Mouse (Mus musculus) left cerebral cortex, adult 8-10 months (tissue): Measurements from ENCODE around the gene 1700037H04Rik. TPM values are rescaled to one million over a fixed set of nuclear protein-coding genes. Genes with fewer than 3 reads are reported as not detected.

Experiments used
- DNase-seq, 2 experiments: peaks; one replicate each; pipeline ENCODE4 v3.0.0; 2022; ENCODE audit warnings: low spot score in 2 of 2
- total RNA-seq, 4 experiments: library from RNA; stranded (reverse); gene quantifications; 2 replicates each; pipeline ENCODE4 v1.2.4; 2022

The 1700037H04Rik gene
- total RNA-seq, 4 experiments from 2014 or later = 84.5 to 96.9 (median 92.6) TPM

DNA sequence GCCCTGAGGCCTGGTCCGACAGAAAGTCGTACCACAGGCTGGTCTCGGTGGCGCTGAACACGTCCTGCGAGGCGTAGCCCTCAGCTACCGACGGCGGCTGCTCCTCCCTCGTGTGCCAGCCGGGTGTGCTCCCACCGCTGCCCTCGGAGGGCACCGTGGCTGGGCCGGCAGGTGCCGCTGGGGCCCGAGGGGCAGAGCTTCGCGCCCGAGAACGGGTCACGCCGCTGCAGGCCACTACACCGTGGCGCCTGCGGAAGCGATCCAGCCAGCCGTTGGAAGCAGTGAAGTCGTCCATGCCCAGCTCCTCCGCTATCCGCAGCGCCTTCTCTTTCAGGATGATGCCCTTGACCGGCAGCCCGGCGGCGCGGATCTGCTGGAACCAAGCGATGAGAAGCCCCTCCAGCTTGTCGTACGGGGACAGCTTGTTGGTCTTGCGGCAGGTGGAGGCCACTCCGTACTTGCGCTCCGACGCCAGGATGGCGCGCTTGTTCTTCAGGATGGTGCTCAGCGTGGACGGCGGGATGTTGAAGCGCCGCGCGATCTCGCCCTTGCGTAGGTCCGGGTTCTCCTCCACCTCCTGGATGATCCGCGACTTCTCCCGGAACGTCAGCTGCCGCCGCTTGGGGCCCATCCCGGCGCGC, 19.5 kb upstream of the 1700037H04Rik start:
- peak; percentile 58 to 66 for DNase-seq

DNA sequence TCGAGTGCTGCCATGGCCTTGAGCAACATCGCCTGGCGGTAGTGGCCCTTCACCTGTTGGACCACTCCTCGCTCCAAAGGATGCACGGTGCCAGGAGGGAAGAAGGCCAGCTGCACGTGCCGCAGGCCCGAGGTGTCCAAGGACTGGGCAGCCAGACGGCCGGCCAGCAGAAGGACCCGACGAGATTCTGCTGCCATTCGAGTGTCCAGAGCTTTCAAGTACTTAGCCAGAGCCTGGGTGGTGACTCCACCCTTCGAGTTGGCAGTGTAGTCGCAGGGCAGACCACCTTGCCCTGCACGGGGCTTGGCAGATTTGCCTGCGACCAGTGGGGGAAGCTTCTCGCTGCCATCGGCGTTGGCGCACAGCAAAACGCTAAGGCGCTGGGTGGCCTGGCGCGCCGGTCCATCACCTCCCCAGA, 19.0 kb upstream of the 1700037H04Rik start:
- no peak for DNase-seq

DNA sequence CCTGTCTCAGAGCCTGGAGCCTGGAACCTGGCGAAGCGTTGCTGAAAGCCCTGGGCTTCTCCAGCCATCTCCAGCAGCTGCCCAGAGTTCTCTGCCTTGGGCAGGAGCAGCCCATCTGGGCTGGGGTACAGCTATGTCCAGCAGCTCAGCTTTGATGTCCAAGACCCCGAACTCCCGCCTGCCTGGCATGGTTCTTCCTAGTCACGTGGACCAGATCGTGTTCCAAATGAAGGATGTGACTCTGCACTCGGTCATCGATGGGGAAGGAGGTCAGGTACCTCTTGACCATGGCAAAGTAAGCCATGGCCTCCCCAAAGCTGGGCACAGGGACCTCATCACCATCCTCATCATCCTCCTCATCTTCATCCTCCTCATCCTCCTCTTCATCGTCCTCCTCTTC, 18.1 kb upstream of the 1700037H04Rik start:
- no peak for DNase-seq

DNA sequence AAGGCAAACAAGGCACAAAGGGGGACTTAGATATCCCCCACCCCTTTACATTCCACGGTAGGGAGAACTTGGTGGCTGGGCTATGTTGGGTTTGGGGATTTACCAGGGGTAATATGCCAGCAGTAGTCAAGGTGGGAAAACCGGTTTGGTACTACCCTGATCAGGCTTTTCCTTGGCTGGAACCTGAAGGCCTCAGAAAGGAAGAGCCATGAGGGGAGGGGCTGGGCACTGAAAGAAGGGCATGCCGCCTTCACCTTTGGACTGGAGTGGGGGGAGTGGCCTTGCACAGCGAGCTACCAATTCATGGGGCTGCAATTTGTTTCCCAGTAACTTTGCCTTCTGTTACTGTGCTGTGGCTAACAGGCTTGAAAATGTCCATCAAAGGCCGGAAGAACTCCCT, 16.6 kb upstream of the 1700037H04Rik start:
- DNase-seq = no peak

DNA sequence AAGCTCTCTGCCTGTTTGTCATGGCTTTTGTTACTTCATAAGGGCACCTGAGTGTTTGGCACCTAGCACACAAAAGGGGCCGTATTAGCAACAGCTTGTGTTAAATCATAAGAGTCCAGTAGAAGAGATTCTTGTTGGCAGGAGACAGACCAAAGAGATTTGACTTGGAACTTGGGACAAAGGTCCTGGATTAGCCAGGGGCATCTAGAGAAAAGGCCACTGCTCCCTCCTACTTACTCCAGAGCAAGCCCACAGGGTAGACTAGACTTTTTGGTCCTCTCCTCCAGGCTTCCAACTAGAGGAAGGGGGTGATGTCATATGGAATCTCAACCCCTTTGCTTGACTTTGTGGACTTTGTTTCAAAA, 16.0 kb upstream of the 1700037H04Rik start:
- DNase-seq = no peak

DNA sequence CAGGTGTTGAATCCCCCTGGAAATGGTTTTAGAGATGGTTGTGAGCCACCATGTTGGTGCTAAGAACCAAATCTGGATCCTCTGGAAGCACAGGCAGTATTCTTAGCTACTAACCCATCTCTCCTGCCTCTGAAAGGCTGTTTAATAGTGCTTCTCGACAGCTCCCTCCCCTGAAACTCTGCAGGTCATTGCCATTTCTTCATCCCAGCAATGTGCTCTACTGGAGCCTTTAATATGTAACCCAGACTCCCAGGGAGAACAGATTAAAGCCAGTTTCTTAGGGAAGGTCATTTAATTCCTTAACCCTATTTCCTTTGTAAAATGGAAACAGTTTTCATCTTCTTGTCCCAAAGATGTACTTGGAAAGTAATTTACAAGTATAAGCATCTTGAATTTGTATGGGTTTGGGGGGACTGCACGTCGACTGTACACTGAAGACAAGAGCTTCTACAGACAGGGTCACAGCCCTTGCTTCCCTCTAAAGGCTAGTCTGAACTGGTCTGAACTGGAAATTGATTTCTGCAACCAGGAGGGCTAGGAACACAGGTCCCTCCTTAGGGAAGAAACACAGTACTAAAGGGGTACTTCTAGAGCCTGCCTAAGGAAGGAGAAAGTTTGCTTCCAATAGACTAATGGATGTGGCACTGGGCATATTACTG, 15.5 kb upstream of the 1700037H04Rik start:
- DNase-seq = no peak

DNA sequence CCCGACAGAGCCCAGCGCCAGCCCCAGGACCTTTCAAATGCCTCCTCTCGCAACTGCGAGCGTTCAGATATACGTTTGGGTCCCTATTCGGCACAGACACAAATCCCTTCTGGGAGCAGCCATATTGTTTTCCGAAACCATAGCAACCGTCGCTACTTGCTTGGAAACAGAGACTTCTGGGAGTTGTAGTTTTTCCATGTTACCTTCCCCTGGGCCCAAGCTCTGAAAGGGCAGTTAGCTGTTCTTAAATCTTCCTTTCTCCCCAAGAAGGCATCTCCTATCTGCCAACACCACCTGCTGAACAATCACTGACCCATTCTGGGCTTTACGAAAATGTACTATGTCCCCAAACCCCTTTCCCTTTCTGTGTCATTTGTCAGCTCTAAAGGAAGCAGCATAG, 14.8 kb upstream of the 1700037H04Rik start:
- peak; percentile 58 to 66 for DNase-seq

DNA sequence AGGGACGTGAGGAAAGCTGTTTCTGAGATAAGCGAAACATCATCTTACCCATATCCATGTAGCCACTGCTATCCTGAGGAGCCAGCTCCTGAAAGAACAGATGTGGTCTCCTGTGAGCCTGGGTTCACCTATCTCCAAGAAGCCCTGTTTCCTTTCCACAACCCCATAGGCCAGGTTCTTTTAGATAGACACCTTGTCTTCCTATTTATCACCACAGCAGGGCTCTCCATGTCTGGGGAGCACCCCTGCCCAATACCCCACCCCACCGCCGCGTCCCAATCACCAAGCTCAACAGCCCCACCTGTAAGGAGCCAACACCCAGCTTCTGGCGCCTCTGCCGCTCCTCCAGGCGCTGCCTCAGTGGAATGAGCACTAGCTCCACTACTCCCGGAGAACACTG, 12.4 kb upstream of the 1700037H04Rik start:
- DNase-seq = no peak

DNA sequence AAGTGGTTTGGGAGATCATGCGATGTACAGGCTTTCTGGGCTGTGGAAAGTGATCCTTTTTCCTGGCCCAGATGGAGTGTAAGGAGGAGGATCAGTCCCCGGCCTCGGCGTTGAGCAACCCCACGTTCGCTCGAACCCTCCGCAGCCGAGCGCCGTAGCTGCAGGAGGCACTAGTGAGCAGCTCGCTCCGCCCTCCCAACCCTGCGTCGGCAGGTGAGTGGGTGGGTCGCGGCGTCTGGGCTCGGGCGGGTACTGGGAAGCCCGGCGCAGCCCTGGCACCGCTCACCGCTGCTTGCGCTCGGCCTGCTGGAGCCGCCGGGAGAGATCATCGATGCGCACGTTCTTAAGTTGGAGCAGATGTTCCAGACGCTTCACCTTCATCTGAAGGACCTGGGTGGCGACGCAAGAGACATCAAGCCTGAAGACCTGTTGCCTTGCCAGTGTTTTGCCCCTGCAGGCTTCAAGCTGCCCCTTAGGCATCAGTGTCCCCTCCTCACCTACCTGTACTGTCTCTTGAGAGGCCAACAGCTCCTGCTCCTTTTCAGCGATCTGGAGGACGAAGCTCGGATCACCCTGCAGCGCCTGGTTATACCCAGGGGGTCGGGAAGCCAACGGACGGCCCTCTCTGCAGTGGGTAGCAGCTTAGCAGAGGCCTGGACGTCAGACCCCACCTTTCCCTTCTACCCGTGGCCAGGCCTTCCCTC, 11.7 kb upstream of the 1700037H04Rik start:
- DNase-seq = peak; percentile 54 to 71

DNA sequence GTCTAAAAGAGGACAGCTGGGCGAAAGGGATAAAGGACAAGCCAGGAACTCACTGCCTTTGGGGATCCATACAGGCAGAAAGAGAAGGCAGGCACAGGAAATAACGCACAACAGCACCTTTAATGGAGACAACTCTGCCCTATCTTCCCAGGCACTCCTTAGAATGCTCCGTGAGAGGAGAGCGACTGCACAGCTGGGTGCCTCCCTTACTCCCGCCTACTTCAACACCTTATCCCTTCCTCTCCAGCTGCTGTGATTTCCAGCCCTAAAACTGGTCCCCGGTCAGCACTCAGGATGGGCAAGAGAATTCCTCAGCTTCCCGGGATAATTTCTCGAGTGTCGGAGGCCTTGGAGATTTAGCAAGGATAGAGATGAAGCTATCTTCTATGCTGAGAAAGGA, 11.1 kb upstream of the 1700037H04Rik start:
- DNase-seq = no peak

DNA sequence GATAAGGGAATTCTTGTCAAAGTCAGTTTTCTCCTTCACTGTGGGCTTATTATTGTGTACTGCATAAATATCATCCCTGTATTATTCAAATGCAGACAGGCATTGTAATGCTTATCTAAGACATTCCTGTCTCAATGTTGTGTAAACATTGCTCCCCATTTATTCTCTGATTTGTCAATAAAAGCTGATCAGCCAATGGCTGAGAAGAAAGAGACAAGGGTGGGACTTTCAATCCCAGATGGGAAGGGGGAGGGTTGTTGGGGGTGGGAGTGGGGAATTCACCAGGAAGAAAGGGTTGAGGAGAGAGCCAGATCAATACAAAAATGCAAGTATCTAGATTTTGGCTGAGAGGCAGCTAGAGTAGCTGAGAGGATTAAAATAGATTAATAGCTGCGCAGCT, 9.0 kb upstream of the 1700037H04Rik start:
- no peak for DNase-seq

DNA sequence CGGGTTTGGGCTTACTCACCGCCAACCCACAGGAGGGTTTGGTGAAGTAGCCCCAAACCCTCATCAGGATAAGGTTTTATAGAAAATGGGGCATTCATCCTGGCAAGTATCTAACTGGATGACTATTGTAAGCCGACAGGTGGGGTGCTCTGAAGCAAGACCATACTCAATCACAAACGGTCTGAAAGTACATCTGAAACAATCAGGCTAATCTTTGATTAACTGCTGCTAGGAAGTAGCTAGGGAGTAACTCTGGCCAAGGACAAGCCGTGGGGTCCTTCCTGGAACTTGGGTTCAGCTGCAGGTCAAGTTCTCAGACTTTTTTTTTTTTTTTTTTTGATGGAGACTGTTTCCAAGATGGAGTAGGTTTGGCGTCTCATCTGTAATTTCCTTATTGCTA, 8.1 kb upstream of the 1700037H04Rik start:
- DNase-seq = no peak

DNA sequence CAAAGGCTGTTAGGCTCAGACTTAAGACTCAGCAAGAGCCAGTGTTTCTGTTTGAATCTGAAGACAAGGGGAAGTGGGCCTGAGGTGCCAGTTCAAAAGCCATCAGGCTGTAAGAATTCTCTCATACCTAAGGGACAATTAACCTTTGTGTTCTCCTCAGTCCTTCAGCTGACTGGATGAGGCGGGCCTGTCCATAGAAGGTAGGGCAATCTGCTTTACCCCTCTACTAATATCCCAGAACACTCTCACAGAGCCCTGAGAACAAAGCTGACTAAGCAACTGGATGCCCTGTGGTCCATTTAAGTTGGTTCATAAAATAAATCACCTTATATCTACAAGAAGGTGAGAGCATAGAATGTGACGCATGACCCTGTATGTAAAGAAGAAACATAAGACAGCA, 6.3 kb upstream of the 1700037H04Rik start:
- no peak for DNase-seq

DNA sequence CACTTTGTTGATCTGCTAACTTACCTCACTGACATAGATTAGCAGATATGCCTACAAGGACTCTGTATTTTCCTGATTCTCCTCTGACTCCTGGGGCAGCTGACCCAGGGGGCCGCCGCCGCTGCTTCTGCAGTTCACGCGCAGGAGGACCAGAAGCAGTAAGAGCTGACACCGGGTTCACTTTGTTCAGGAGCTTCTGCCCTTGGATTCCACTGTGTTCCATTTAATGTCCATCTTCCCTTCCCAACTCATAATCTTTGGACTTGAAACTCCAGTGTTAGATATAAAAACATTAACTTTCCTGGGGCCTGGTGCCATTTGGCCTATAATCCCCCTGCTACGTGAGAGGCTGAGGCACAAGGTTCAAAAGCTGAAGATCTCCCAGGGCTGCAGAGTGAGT, 4.0 kb upstream of the 1700037H04Rik start:
- DNase-seq = no peak

DNA sequence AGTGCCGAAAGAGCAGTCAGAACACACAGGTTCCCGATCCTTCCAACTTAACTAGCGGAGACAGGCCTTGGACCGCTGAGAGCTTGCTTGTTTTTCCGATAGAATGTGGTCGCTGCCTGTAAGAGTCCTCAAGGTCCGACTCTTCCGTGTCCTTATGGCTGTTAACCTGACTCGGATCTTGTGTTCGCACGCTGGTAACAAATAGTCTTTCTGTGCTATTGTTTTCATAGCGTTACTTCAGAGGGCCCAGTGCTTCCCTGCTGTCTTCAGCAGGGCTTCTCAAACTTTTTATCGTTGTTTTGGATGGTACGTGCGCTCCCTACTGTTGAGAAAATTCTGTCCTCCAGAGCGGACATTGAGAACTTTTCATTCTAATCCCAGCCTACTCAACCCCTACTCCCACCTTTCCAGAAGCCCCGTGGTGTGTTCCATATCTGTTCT, 810 bp upstream of the 1700037H04Rik start:
- no peak for DNase-seq

DNA sequence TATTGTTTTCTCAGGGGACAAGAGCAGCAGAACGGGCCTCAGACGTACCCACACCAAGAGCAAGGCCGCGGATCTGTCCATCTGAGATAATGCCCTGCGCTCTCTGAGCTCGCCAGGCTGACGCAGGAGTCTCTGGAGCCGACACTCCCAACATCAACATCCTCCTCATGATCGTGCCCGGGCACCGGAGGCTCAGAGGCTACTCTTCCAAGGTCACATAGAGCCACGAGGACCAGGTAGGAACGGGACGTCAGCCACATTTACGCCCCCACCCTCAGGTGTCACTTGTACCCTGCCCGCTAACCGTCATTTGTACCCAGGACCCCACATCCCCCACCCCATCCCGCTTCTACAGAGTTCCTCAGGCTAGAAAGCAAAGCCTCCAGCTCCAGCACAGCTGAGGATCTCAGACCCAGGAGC, 380 bp downstream of the 1700037H04Rik start:
- peak in 1 of 2 experiments; percentile 45 for DNase-seq

DNA sequence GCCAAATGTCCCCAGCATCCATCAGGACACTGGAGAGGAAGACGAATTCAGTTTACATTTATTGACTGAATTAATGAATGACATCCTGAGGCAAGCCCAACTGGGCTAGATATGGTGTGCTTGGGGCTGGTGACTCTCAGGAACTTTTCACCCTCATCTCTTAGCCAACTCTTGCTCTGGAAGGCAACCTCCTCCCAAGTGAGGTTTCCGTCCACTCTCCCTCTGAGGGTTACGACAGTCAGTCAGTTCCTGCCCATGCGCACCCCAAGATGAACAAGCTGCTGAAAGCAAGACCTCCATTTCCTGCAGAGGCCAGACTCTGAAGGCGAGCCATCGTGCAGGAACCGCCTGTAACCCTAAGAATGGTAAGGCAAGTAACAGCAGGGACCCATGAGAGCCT, 2.9 kb downstream of the 1700037H04Rik start:
- no peak for DNase-seq

DNA sequence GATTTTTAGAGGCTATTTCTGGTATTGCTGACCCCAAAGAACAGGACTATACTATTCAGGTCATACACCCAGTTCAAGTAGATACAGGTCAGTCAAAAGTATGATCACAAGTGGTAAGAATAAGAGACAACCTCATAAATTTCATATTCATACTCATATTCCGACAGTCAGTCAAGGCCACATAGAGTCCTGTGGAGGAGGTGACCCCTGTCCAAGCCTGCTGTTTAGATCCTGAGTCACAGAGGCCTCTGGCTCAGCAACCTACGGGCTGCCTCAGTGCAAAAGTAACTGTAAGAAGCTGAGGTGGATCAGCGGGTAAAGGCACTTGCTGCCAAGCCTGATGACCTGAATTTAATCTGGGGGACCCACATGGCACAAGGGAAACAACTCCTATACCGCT, 5.8 kb downstream of the 1700037H04Rik start:
- DNase-seq = no peak

DNA sequence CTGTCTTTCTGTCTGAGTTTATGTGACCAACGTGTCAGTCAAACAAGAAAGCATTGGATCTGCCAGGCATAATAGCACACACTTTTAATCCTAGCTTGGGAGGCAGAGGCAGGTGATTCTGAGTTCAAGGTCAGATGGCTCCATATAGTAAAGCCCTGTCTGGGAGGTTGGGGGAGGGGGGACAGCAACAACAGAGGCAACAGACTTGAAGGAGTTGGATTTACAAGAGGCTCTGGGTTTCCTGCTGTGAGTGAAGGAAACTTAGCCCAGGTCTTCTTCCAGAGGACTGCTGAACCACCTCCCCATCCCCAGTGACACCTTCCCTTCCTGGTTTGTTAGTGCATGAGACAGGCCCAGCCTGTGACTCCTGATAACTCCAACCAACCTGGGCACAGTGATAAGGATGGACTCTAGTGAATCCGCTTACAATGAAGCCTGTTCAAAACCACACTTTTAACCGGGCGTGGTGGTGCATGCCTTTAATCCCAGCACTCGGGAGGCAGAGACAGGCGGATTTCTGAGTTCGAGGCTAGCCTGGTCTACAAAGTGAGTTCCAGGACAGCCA, 7.6 kb downstream of the 1700037H04Rik start:
- no peak for DNase-seq

DNA sequence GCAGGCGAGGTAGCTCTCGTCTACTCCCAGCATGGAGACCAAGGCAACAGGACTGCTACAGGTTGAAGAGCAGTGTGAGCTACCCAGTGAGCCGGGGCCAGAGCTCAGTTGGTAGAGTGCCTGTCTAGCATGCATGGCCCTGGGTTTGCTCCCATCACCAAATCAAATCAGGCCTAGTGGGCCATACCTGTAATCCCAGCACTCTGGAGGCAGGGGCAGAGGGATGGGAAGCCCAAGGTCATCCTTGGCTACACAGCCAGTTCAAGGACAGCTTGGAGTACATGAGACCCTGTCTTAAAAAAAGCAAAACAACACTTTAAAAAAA, 10.7 kb downstream of the 1700037H04Rik start:
- no peak for DNase-seq

DNA sequence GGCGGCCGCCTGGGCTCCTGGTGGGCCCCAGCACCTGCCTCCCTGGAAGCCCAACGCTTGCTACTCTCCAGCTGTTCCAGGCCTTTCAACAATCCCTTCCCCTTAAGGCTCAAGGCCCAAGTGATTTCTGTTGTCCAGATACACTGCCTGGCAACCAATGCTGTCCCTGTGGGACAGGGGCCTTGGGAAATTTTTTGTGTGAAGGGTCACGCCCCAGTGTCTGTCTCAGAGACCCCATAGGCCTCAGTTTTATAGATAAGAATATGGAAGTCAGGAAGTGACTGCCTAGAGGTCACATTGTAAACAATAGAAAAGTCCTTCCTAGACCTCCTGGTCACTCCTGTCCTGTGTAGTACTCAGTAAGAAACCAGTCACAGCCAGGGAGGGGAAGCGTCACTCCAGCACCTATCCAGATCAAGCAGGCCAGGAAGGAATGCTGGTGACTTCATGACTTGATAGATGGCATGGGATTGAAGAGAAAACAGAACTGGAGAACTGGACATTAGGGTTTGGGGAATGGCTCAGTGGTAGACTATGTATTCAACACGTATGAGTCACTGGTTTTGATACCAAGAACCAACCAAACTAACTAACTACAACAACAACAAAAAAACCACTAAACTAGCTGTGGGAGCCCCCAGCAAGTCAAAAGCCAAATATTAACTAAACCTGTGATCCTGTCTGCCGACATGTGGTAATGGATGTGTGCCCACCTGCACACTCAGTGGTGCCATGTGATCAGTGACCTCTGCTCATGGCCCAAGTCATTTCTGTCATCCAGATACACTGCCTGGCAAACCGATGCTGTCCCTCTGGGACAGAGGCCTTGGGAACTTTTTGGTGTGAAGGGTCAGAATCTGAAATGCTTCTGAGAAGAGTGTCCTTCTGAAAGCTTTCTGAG, 11.3 kb downstream of the 1700037H04Rik start:
- DNase-seq = no peak

DNA sequence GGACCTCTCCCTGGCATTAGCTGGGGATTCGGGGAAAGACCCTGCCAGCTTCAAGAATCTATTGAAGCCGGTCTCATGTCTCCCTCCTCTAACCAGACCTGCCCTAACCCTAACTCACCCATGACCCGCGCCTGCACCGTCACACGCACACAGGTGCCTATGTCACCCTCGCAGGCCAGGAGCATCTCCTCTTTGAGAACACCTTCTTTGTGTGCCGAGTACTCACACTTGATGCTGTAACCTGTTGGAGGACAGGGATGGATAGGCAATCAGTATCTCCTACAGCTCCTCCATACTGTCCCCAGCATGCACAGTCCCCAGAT, 12.9 kb downstream of the 1700037H04Rik start:
- no peak for DNase-seq
